Mouse (Mus musculus) heart, postnatal 25 days (tissue): ENCODE measurements around the gene Med7. TPM values are rescaled to one million over a fixed set of nuclear protein-coding genes. Genes with fewer than 3 reads are reported as not detected.

Experiments used
- DNase-seq: peaks from one replicate; pipeline ENCODE4 v3.0.0; 2022; ENCODE audit warnings: low spot score
- intact Hi-C: fragments of 180-260 bp; cut with DNase I; formaldehyde crosslinking; loops from one replicate; pipeline ENCODE4 v1.15.1; 2025
- total RNA-seq, 2 experiments: library from RNA; stranded (reverse); gene quantifications; 2 replicates each; pipeline ENCODE4 v1.2.3; 2021

The Med7 gene
- total RNA-seq = 10 to 100 TPM; 14.6 to 16.9 TPM

GRCm38 (mm10) chr11:46436760-46437458 lies at the start of gene Med7:
Gene Med7 (plus strand): TSS chr11:46436925.
- DNase-seq = peak; percentile 93
- intact Hi-C loops = no loop called here

- intact Hi-C loops = no loop called here
- no peak for DNase-seq
Observed at GRCm38 (mm10) chr11:46387061-46387460, 49.7 kb upstream of the Med7 start.

- intact Hi-C loops = no loop called here
Observed at GRCm38 (mm10) chr11:46388438-46388837, 48.3 kb upstream of the Med7 start.

GRCm38 (mm10) chr11:46389336-46390117 lies 47.2 kb upstream of the Med7 start, which contains the start of gene Itk:
Gene Itk (minus strand): TSS chr11:46389515.
- intact Hi-C loops = no loop called here

More at GRCm38 (mm10) chr11:46388438-46388837, 48.3 kb upstream of the Med7 start:
- no peak for DNase-seq

GRCm38 (mm10) chr11:46390621-46391020 lies 46.1 kb upstream of the Med7 start:
- intact Hi-C loops = no loop called here
- DNase-seq = no peak

More at GRCm38 (mm10) chr11:46389336-46390117, 47.2 kb upstream of the Med7 start, which contains the start of gene Itk:
- DNase-seq = no peak

- intact Hi-C loops = no loop called here
- no peak for DNase-seq
Observed at GRCm38 (mm10) chr11:46392890-46393289, 43.8 kb upstream of the Med7 start.

- no peak for DNase-seq
- intact Hi-C loops = no loop called here
Observed at GRCm38 (mm10) chr11:46393413-46393812, 43.3 kb upstream of the Med7 start.

GRCm38 (mm10) chr11:46395088-46395487 lies 41.6 kb upstream of the Med7 start:
- intact Hi-C loops = no loop called here
- DNase-seq = no peak

GRCm38 (mm10) chr11:46395698-46396097 lies 41.0 kb upstream of the Med7 start:
- intact Hi-C loops = no loop called here
- DNase-seq = no peak

GRCm38 (mm10) chr11:46396167-46396859 lies 40.4 kb upstream of the Med7 start, which contains the start of gene Fam71b:
Gene Fam71b (plus strand): TSS chr11:46396559.
- no peak for DNase-seq

GRCm38 (mm10) chr11:46396860-46397179 lies 39.9 kb upstream of the Med7 start:
- intact Hi-C loops = no loop called here

More at GRCm38 (mm10) chr11:46396167-46396859, 40.4 kb upstream of the Med7 start, which contains the start of gene Fam71b:
- intact Hi-C loops = no loop called here

GRCm38 (mm10) chr11:46397900-46398299 lies 38.8 kb upstream of the Med7 start:
- intact Hi-C loops = no loop called here
- DNase-seq = no peak

More at GRCm38 (mm10) chr11:46396860-46397179, 39.9 kb upstream of the Med7 start:
- no peak for DNase-seq

- no peak for DNase-seq
- intact Hi-C loops = no loop called here
Observed at GRCm38 (mm10) chr11:46398473-46398872, 38.3 kb upstream of the Med7 start.

- intact Hi-C loops = no loop called here
- no peak for DNase-seq
Observed at GRCm38 (mm10) chr11:46398933-46399383, 37.8 kb upstream of the Med7 start.

- intact Hi-C loops = no loop called here
- DNase-seq = no peak
Observed at GRCm38 (mm10) chr11:46401555-46401954, 35.2 kb upstream of the Med7 start.

- DNase-seq = no peak
- intact Hi-C loops = no loop called here
Observed at GRCm38 (mm10) chr11:46404986-46405385, 31.7 kb upstream of the Med7 start.

- intact Hi-C loops = no loop called here
Observed at GRCm38 (mm10) chr11:46406721-46407120, 30.0 kb upstream of the Med7 start.

GRCm38 (mm10) chr11:46410018-46410563 lies 26.6 kb upstream of the Med7 start:
- DNase-seq = no peak
- intact Hi-C loops = no loop called here

More at GRCm38 (mm10) chr11:46406721-46407120, 30.0 kb upstream of the Med7 start:
- no peak for DNase-seq

- DNase-seq = no peak
- intact Hi-C loops = no loop called here
Observed at GRCm38 (mm10) chr11:46418438-46418837, 18.3 kb upstream of the Med7 start.

GRCm38 (mm10) chr11:46418860-46419259 lies 17.9 kb upstream of the Med7 start:
- DNase-seq = no peak
- intact Hi-C loops = no loop called here
